Mouse (Mus musculus) G1E (cell line): ENCODE results near the gene Paqr8.

Source experiments
- CTCF ChIP-seq: IDR thresholded peaks from 2 replicates; pipeline ENCODE4 v1.5.1; 2012; ENCODE audit warnings: low read depth, low read length, inconsistent platforms, mixed read lengths
- POLR2AphosphoS5 ChIP-seq: IDR thresholded peaks from 2 replicates; pipeline ENCODE4 v1.6.1; 2012; ENCODE audit warnings: low read depth, low read length, inconsistent platforms; ENCODE audit not compliant: insufficient replicate concordance

DNA sequence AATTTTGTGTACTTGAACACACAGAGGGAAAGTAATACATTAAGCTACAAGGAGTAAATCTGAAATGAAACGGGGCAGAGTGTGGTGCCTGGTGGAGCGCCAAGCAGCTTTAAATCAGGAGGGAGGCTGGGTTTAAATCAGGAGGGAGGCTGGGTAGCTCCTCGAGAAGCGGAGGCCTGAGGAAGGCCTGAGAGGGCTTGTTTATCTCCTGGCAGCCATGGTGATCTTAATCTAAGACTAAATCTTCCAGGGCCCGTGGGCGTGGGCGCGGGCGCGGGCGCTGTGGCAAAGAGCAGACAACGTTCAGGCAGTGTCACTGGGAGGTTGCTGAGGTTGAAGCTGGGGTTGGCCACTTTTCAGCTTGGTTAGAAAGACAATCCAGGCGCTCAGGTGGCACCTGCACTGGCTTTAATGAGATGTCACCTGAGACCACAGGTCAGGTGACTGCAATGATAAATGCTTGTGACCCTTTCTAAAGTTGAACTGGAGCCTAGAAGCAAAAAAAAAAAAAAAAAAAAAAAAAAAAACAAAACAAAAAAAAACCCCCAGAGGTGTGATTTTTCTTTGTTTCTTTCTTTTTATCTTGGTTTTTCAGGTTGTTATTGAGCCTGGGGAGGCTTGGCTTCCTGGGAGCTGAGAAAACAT is 22.2 kb downstream of the Paqr8 start:
- TF ChIP-seq CTCF (no peak), POLR2AphosphoS5 (no peak)
